Mouse (Mus musculus) MEL (cell line): ENCODE measurements around the gene Tgfbi.

Source experiments
- CTCF ChIP-seq, 3 experiments: IDR thresholded peaks in 2 of 3; conservative IDR thresholded peaks in 1 of 3; 2 replicates each; pipeline ENCODE4 v1.5.1; 2011 to 2012; ENCODE audit warnings: low read length in 3 of 3, low read depth in 2 of 3, mild to moderate bottlenecking in 2 of 3, improper control_type of control experiment in 1 of 3, inconsistent platforms in 1 of 3, mixed read lengths in 1 of 3, moderate library complexity in 1 of 3; ENCODE audit not compliant: control insufficient read depth in 1 of 3, insufficient read depth in 1 of 3, poor library complexity in 1 of 3, severe bottlenecking in 1 of 3
- EP300 ChIP-seq, 2 experiments: IDR thresholded peaks; 2 replicates each; pipeline ENCODE4 v1.6.1; 2011; ENCODE audit warnings: improper control_type of control experiment in 2 of 2, low read length in 2 of 2, low read depth in 1 of 2, mild to moderate bottlenecking in 1 of 2
- GABPA ChIP-seq: IDR thresholded peaks from 2 replicates; pipeline ENCODE4 v1.6.1; 2012; ENCODE audit warnings: low read depth, mild to moderate bottlenecking, inconsistent platforms, low read length, improper control_type of control experiment, moderate library complexity
- MXI1 ChIP-seq: IDR thresholded peaks from 2 replicates; pipeline ENCODE4 v1.6.1; 2011; ENCODE audit warnings: mild to moderate bottlenecking, low read depth, low read length, improper control_type of control experiment
- NRF1 ChIP-seq: IDR thresholded peaks from 2 replicates; pipeline ENCODE4 v1.6.1; 2014; ENCODE audit warnings: low read depth, mild to moderate bottlenecking, inconsistent platforms, low read length, improper control_type of control experiment, moderate library complexity; ENCODE audit not compliant: poor library complexity, insufficient read depth, severe bottlenecking
- POLR2A ChIP-seq, 2 experiments: IDR thresholded peaks; 2 replicates each; pipeline ENCODE4 v1.6.1; 2011 to 2012; ENCODE audit warnings: low read length in 2 of 2, mild to moderate bottlenecking in 2 of 2, control low read depth in 1 of 2, improper control_type of control experiment in 1 of 2, low read depth in 1 of 2, moderate library complexity in 1 of 2; ENCODE audit not compliant: control insufficient read depth in 1 of 2, insufficient read depth in 1 of 2, poor library complexity in 1 of 2
- TBP ChIP-seq: IDR thresholded peaks from 2 replicates; pipeline ENCODE4 v1.8.0; 2011; ENCODE audit warnings: low read depth, low read length, improper control_type of control experiment
- USF1 ChIP-seq: IDR thresholded peaks from 2 replicates; pipeline ENCODE4 v1.6.1; 2014; ENCODE audit warnings: low read depth, mild to moderate bottlenecking, inconsistent platforms, low read length, improper control_type of control experiment, moderate library complexity
- USF2 ChIP-seq, 2 experiments: IDR thresholded peaks; 2 replicates each; pipeline ENCODE4 v1.6.1; 2011 to 2012; ENCODE audit warnings: improper control_type of control experiment in 2 of 2, low read length in 2 of 2, borderline replicate concordance in 1 of 2, inconsistent platforms in 1 of 2, low read depth in 1 of 2, mild to moderate bottlenecking in 1 of 2; ENCODE audit not compliant: insufficient read depth in 1 of 2
- ZNF384 ChIP-seq: IDR thresholded peaks from 2 replicates; pipeline ENCODE4 v1.6.1; 2012; ENCODE audit warnings: low read depth, mild to moderate bottlenecking, inconsistent platforms, low read length, improper control_type of control experiment

GRCm38 (mm10) chr13:56611129-56611528 lies 1.8 kb downstream of the Tgfbi start:
- TF ChIP-seq NRF1 (no peak), CTCF (IDR thresholded peaks at IDR 0.05 in 2 of 3, conservative IDR thresholded peaks at IDR 0.05 in 1 of 3; ENCODE audit: control insufficient read depth in 1 of 3, insufficient read depth in 1 of 3, low read depth in 2 of 3, low read length in 3 of 3, poor library complexity in 1 of 3, severe bottlenecking in 1 of 3) (no peak), GABPA (no peak), ZNF384 (no peak), USF2 (IDR thresholded peaks at IDR 0.05; ENCODE audit: borderline replicate concordance in 1 of 2, insufficient read depth in 1 of 2, low read depth in 1 of 2, low read length in 2 of 2) (no peak), MXI1 (no peak), POLR2A (IDR thresholded peaks at IDR 0.05; ENCODE audit: control insufficient read depth in 1 of 2, insufficient read depth in 1 of 2, low read depth in 1 of 2, low read length in 2 of 2, poor library complexity in 1 of 2) (no peak), TBP (no peak), USF1 (no peak), EP300 (IDR thresholded peaks at IDR 0.05; ENCODE audit: low read depth in 1 of 2, low read length in 2 of 2) (no peak)
